Comparison of ENCODE assay signal across 17 mouse cellular contexts in genomic region chr10:15013919-15014318, GRCm38 (mm10).
"Had no signal": no experiment of that assay in that cellular context is flagged by ENCODE, and none has a peak within 500 bp of the region (broad histone marks: within the 10 kb centered on the region; RNA-seq: fewer than 3 reads in every experiment).

No protein-coding gene starts in this region.

- ATAC-seq: liver, embryonic 12.5 days; midbrain, embryonic 13.5 days; midbrain, embryonic 15.5 days had no signal

- H3K4me3 ChIP-seq: liver, embryonic 12.5 days; megakaryocyte, embryonic 14.5 days; midbrain, embryonic 13.5 days; midbrain, embryonic 15.5 days; neural tube, embryonic 12.5 days; stomach, embryonic 15.5 days had no signal

- DNase-seq: liver; right cerebral cortex, postnatal 25 days; right cerebral cortex, postnatal 4 days; spleen, adult 18-20 months; thymus, adult 2 months; thymus, postnatal 25 days; thymus, postnatal 4 days had no signal

- H3K36me3 ChIP-seq: liver, embryonic 12.5 days; midbrain, embryonic 13.5 days; midbrain, embryonic 15.5 days; neural tube, embryonic 12.5 days; stomach, embryonic 15.5 days had no signal

- H3K27me3 ChIP-seq: liver, embryonic 12.5 days; megakaryocyte, embryonic 14.5 days; midbrain, embryonic 13.5 days; midbrain, embryonic 15.5 days; neural tube, embryonic 12.5 days; stomach, embryonic 15.5 days had no signal

- H3K9ac ChIP-seq: liver, embryonic 12.5 days; liver, embryonic 14.5 days; midbrain, embryonic 13.5 days; midbrain, embryonic 15.5 days; neural tube, embryonic 12.5 days; stomach, embryonic 15.5 days had no signal

- H3K9me3 ChIP-seq: liver, embryonic 12.5 days; megakaryocyte, embryonic 14.5 days; midbrain, embryonic 13.5 days; midbrain, embryonic 15.5 days; neural tube, embryonic 12.5 days; stomach, embryonic 15.5 days had no signal

- H3K4me2 ChIP-seq: liver, embryonic 12.5 days; midbrain, embryonic 11.5 days; midbrain, embryonic 13.5 days; midbrain, embryonic 15.5 days; neural tube, embryonic 12.5 days; stomach, embryonic 15.5 days had no signal

- H3K27ac ChIP-seq: liver, embryonic 12.5 days; liver, embryonic 14.5 days; macrophage; midbrain, embryonic 13.5 days; midbrain, embryonic 15.5 days; neural tube, embryonic 12.5 days; stomach, embryonic 15.5 days; stomach, postnatal 0 days had no signal

- H3K4me1 ChIP-seq: liver, embryonic 12.5 days; megakaryocyte, embryonic 14.5 days; midbrain, embryonic 13.5 days; midbrain, embryonic 15.5 days; neural tube, embryonic 12.5 days; stomach, embryonic 15.5 days had no signal
